Mouse (Mus musculus) ES-E14 (cell line): ENCODE measurements around the gene Stn1. TPM values are rescaled to one million over a fixed set of nuclear protein-coding genes. Genes with fewer than 3 reads are reported as not detected.

Source experiments
- DNase-seq: peaks from one replicate; pipeline ENCODE4 v3.0.0-alpha.2; 2013; ENCODE audit warnings: low read depth, low spot score
- H3K27ac ChIP-seq: 2 replicates; pipeline ENCODE4 v1.5.1; 2012; ENCODE audit warnings: low read depth, mild to moderate bottlenecking, low read length, moderate library complexity, mixed read lengths; ENCODE audit not compliant: poor library complexity, insufficient read depth, severe bottlenecking
- H3K36me3 ChIP-seq: 2 replicates; pipeline ENCODE4 v1.6.1; 2012; ENCODE audit warnings: mild to moderate bottlenecking, low read length, moderate library complexity, mixed read lengths; ENCODE audit not compliant: control insufficient read depth, poor library complexity, insufficient read depth, severe bottlenecking
- H3K4me1 ChIP-seq, 2 experiments: fragments of 150-350 bp in 1 of 2; sonication (generic) in 1 of 2; 2 replicates each; pipeline ENCODE4 v1.6.1; 2012; ENCODE audit warnings: low read length in 2 of 2, mild to moderate bottlenecking in 1 of 2, mixed read lengths in 1 of 2; ENCODE audit not compliant: control insufficient read depth in 2 of 2, insufficient read depth in 2 of 2, poor library complexity in 1 of 2
- H3K4me3 ChIP-seq, 2 experiments: fragments of 150-350 bp in 1 of 2; sonication (generic) in 1 of 2; 2 replicates each; pipeline ENCODE4 v1.5.1; 2012; ENCODE audit warnings: low read length in 2 of 2, low read depth in 1 of 2, mild to moderate bottlenecking in 1 of 2, mixed read lengths in 1 of 2; ENCODE audit not compliant: insufficient read depth in 1 of 2, poor library complexity in 1 of 2, severe bottlenecking in 1 of 2
- H3K9ac ChIP-seq: 2 replicates; pipeline ENCODE4 v1.6.1; 2012; ENCODE audit warnings: low read depth, mild to moderate bottlenecking, low read length, mixed read lengths; ENCODE audit not compliant: poor library complexity, insufficient read depth, severe bottlenecking
- H3K9me3 ChIP-seq: fragments of 150-350 bp; sonication (generic); 2 replicates; pipeline ENCODE4 v1.6.1; 2012; ENCODE audit warnings: low read depth, mild to moderate bottlenecking, low read length; ENCODE audit not compliant: control insufficient read depth, insufficient read depth
- CHD2 ChIP-seq: IDR thresholded peaks from 2 replicates; pipeline ENCODE4 v1.6.1; 2014; ENCODE audit warnings: mild to moderate bottlenecking, low read depth, low read length, inconsistent platforms
- HCFC1 ChIP-seq: IDR thresholded peaks from 2 replicates; pipeline ENCODE4 v1.6.1; 2012; ENCODE audit warnings: low read length, inconsistent platforms, borderline replicate concordance; ENCODE audit not compliant: insufficient read depth
- MAFK ChIP-seq: IDR thresholded peaks from 2 replicates; pipeline ENCODE4 v1.6.1; 2014; ENCODE audit warnings: mild to moderate bottlenecking, low read depth, low read length, inconsistent platforms; ENCODE audit not compliant: insufficient read depth
- ZC3H11A ChIP-seq: IDR thresholded peaks from 2 replicates; pipeline ENCODE4 v1.6.1; 2012; ENCODE audit warnings: low read depth, mild to moderate bottlenecking, inconsistent platforms, low read length, borderline replicate concordance
- ZNF384 ChIP-seq: IDR thresholded peaks from 2 replicates; pipeline ENCODE4 v1.6.1; 2012; ENCODE audit warnings: low read depth, low read length, inconsistent platforms
- in situ Hi-C, 2 experiments: fragments of 600-800 bp; cut with MboI; formaldehyde crosslinking; loops; one replicate each; pipeline ENCODE4 v1.15.1; 2025; ENCODE audit warnings: low sequenced_read_pairs in 2 of 2, inconsistent platforms in 1 of 2; ENCODE audit not compliant: unreplicated experiment in 2 of 2
- total RNA-seq: library from RNA; depleted of rRNA; stranded (reverse); fragments of 300-350 nt; gene quantifications from 2 replicates; pipeline ENCODE4 v1.2.3, GENCODE M21; 2012

Stn1 gene
- total RNA-seq, 1 experiment, result 22.9 TPM

GRCm38 (mm10) chr19:47545528-47545927 lies 8.2 kb upstream of the Stn1 start:
- TF ChIP-seq ZNF384 (no peak), HCFC1 (no peak), MAFK (no peak), ZC3H11A (no peak), CHD2 (no peak)
- H3K9ac ChIP-seq, result no peak overlapping the region
- H3K9me3 ChIP-seq, result no peaks in the 10 kb centered on the region
- no peaks in the 10 kb centered on the region for H3K36me3 ChIP-seq
- in situ Hi-C loops, result no loop called here
- no peak overlapping the region for H3K27ac ChIP-seq
- H3K4me1 ChIP-seq, result peaks cover 2% of the 10 kb centered on the region in 2 experiments; a peak in 1 of 4 replicates
- no peak overlapping the region for H3K4me3 ChIP-seq
- DNase-seq, result no peak

DNA sequence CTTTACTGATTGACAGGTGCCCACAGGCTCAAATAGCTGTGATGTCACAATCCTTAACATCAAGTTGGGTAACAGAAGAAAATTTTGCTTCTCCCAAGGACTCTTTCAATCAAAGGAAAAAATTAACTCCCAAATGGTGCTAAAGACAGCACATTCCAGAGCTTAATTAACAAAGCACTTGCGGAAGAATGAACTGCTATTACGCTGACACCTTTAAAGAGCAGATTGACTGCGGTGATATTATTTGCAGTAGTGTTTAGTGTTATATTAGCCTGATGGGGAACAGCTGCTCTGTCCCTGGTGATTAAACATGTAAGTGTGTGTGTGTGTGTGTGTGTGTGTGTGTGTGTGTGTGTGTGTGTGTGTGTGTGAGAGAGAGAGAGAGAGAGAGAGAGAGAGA lies 7.7 kb upstream of the Stn1 start:
- no peak overlapping the region for H3K4me3 ChIP-seq
- H3K27ac ChIP-seq, result no peak overlapping the region
- in situ Hi-C loops, result no loop called here
- TF ChIP-seq ZC3H11A (no peak), CHD2 (no peak), MAFK (no peak), HCFC1 (no peak), ZNF384 (no peak)
- no peaks in the 10 kb centered on the region for H3K9me3 ChIP-seq
- no peaks in the 10 kb centered on the region for H3K36me3 ChIP-seq
- DNase-seq, result no peak
- H3K9ac ChIP-seq, result no peak overlapping the region
- peaks cover 2% of the 10 kb centered on the region in 2 experiments; a peak in 1 of 4 replicates for H3K4me1 ChIP-seq

DNA sequence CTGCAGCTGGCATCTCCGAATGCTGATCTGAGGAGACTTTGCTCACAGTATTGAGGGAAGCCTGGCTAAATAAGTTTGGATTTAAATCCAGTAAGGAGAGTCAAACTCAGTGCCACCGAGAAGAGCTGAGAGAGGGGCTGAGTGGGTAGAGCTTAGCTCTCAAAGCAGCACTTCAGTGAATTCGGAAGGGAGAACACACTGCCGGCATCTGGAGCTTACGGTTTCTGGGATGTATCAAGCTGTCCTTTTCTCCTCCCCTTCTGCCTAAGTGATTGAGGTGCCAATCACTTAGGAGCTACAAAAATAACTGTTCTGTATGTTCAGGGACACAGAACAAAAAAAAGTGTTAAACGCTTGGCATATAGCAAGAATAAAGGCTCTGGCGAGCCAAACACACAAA lies 5.1 kb upstream of the Stn1 start:
- no peak for DNase-seq
- Histone ChIP-seq H3K4me1 (peaks cover 2 to 10% of the 10 kb centered on the region in 2 experiments; a peak in 3 of 4 replicates), H3K9ac (no peak overlapping the region), H3K36me3 (no peaks in the 10 kb centered on the region), H3K9me3 (no peaks in the 10 kb centered on the region), H3K4me3 (no peak overlapping the region), H3K27ac (no peak overlapping the region)
- in situ Hi-C loops, result no loop called here
- no peak for TF ChIP-seq ZNF384
- no peak for TF ChIP-seq ZC3H11A
- no peak for TF ChIP-seq CHD2
- no peak for TF ChIP-seq MAFK
- TF ChIP-seq HCFC1, result no peak

GRCm38 (mm10) chr19:47538801-47539200 lies 1.5 kb upstream of the Stn1 start:
- Histone ChIP-seq H3K4me1 (peaks cover 6 to 13% of the 10 kb centered on the region in 2 experiments; a peak in 3 of 4 replicates), H3K4me3 (no peak overlapping the region), H3K9ac (no peak overlapping the region), H3K27ac (no peak overlapping the region), H3K36me3 (0 out of 2 replicates have a peak, but pooled peaks cover 2% of the 10 kb centered on the region), H3K9me3 (no peaks in the 10 kb centered on the region)
- TF ChIP-seq HCFC1 (no peak), CHD2 (no peak), MAFK (no peak), ZNF384 (no peak), ZC3H11A (no peak)
- no peak for DNase-seq
- in situ Hi-C loops, result no loop called here

GRCm38 (mm10) chr19:47537879-47538278 lies 572 bp upstream of the Stn1 start:
- Histone ChIP-seq H3K9ac (no peak overlapping the region), H3K9me3 (no peaks in the 10 kb centered on the region), H3K4me3 (no peak overlapping the region), H3K36me3 (0 out of 2 replicates have a peak, but pooled peaks cover 2% of the 10 kb centered on the region), H3K27ac (no peak overlapping the region), H3K4me1 (peaks cover 6 to 13% of the 10 kb centered on the region in 2 experiments; a peak in 3 of 4 replicates)
- TF ChIP-seq ZC3H11A (no peak), ZNF384 (no peak), HCFC1 (no peak), CHD2 (no peak), MAFK (no peak)
- in situ Hi-C loops, result no loop called here
- DNase-seq, result no peak
